Mouse (Mus musculus) WW6 (cell line): Measurements from ENCODE around the gene Sin3a.

ENCODE experiments used
- DNase-seq: peaks from one replicate; pipeline ENCODE4 v3.0.0-alpha.2; 2013; ENCODE audit warnings: low read depth, low spot score

Sin3a gene

DNA sequence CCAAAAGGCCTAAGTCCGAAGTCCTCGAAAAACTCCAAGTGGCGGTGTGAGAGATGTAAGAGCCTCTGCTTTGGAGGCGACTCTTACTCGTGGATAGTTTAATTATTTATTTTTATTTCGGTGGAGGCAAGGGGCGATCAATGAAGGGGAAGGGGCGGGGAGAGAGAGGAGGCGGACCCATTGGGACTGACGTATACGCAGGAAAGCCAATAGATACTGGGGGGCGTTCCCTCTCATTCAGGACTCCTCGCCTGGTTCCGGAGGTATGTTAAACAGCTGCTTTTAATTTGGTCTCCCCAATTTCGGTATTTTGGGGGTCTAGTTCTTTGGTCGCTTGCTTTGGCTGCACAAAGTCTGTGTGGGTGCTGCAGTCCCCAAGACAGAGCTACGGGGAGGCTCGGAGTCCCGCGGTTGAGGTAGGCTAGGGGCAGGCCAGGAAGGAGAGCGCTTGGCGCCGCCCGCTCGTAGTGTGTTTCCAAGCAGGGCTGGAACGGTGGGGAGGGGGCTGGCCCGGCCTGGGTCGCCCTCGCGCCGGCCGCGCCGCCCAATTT lies at the start of gene Sin3a:
Gene Sin3a (plus strand): TSS at position 240 of the 551 bp plus-strand sequence.
- DNase-seq = no peak

DNA sequence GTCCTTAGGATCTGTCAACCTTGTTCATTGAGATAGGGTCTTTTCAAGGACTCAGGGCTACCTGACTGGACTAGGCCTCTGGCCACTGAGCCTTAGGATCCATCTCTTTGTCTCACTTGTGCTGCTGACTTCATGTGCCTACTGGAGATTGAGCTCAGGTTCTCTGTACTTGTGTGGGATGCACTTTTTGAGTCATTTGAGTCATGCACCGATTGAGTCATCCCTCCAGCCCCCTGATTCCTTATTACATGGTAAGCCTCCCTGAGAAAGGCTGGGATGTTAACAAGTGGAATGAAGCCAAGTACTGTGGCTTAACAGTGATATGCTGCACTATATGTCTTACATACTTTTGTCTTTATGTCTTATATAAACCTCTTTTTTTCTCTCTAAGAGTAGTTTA lies 40.1 kb upstream of the Sin3a start:
- no peak for DNase-seq

DNA sequence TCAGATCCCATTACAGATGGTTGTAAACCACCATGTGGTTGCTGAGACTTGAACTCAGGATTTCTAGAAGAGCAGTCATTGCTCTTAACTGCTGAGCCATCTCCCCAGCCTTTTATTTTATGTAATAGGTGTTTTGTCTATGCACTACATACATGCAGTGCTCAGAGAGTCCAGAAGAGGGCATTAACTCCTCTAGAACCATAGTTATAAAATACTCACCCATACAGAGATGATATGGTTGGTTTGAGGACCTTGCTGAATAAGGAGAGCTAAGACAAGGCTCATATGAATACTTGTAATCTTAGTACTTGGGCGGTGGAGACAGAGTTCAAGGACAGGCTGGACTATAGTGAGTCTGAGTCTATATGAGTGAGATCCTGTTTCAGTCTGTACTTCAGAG lies 15.6 kb upstream of the Sin3a start:
- no peak for DNase-seq

DNA sequence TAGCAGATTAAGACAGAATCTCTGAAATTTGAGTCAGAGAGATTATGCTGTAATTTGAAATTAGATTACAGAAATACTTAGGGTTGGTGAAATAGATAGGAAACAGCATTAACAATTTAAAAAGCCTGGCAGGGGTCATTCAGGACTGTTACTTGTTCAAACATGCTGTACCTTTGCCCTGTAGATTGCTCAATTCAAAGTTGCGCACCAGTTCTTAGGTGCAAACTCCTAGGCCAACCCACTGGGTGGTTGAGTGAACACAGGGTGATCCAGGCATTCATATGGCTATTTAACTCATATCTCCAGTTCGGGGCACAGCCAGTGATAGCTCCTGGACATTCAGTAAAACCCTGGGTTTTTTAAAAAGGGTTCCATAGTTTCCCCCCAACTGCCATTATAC lies 7.7 kb upstream of the Sin3a start:
- no peak for DNase-seq

DNA sequence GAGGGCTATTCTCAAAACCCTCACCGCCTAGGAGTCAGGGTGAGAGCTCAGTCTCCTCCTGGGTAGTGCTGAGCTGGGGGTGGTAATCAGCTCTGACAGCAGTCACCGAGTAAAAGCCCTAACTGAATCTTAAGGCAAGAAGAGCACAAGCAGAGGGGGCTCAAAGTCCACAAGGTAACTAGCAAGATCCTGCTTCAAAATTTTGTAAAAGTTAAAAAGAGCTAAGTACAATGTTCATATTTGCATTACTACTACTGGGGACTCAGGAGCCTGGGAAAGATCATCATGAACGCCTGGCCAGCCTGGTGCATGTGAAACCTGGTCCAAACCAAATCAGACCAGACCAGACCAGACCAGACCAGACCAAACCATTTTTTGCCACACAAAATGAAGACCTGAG lies 3.6 kb upstream of the Sin3a start:
- DNase-seq = no peak

DNA sequence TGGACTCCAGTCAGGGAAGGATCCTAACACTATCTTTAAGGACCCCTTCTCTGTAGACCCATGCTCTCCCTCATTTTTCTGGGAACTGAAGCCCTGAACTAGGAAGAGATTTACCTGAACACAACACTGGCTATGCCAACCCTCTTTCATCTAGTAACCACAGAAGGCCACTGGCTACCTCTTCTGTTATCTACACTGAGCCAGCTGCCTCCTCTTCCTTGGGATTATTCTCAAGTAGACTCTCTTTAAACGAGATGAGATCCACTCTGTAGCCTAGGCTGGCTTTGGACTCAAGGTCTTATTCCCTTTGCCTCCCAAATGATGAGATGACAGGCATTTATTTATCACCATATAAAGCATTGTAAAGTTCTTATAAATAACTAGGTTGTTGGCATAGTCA lies 1.6 kb upstream of the Sin3a start:
- no peak for DNase-seq

DNA sequence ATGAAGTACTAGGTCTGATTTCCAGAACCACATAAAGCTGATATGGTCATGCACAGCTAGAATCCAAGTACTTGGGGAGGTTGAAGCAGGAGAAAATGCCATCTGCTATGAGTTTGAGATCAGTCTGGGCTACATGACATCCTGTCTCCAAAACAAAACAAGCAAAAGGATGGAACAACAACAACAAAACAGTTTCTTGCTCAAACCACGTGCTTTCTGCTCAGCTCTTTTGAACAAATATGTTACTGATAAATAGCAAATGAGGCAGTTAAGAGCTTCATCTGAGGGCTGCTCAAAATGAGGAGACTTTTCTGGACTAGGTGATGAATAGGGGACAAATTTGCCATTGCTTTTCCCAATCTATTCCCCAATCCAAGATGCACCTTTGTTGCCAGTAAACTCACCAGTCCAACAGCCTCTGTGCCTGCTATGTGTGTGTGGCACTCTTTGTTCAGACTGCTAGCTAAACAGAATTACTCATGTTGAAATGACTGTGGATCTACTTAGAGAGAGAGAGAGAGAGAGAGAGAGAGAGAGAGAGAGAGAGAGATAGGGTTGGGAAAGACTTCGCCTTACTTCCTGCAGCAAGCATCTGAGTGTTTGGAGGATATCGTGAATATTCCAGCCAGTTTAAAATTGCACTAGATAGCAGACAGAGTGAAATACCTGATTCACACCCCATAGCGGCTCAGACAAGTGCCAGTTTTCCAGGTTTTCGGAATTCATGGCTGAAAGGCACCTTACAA lies 867 bp upstream of the Sin3a start:
- no peak for DNase-seq

DNA sequence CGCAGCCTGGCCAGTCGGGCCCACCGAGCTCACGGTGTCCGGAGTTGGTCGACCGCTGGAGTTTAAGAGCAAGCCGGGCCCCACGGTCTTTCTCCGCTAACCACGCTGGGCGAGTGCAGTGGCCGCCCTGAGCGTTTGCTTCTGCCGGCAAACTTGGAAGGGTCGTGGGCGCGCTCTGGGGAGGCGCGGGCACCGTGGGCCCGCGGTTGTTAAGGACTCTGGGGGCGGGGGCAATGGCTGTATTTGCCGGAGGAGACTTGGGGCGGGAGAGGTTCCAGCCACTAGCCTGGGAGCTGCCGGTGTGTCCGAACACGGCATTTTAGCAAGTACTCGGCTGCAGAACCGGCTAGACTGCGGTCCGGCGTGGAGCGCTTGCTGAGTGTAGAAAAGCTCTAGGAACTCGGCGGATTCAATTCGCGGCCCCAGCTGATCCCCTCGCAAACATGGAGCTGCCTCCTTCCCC lies 717 bp downstream of the Sin3a start:
- DNase-seq = no peak

DNA sequence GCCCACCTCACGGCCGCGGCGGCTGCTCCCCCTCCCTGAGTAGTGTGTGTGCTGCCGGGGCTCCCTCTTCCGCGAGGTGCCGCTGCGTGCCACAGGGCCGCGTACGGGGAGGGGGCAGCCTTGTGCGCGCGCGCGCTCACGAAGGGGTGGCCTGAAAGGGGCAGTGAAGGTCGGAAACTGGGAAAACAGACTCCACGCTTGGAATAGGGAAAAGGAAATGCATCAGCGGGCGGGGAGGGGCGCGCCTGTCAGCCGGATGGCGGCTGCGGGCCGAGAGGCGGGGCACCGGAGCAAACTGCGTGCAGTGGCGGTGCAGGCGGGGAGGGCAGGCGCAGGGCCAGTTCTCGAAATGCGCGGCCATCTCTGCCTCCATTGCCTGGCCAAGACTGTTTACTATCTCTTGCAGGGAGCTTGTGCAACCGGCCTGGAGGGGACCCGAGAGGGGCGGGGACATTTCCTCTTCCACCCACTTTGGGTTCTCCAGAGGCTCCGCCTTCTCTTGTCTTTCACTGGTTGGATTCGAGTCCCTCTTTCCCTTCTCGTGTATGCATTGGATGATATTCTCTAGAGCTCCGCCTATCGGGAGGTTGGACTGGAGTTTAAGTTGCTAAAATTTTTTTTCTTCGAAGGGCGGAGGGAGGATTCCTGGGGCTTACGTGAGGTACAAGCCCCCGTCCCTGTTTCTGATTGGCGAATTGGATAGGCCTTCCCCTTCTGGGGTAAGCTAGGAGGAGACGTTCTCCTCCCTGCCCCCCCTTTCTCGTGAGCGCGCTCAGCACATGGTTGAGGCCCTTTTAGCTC lies 1.3 kb downstream of the Sin3a start:
- DNase-seq = peak; percentile 98

DNA sequence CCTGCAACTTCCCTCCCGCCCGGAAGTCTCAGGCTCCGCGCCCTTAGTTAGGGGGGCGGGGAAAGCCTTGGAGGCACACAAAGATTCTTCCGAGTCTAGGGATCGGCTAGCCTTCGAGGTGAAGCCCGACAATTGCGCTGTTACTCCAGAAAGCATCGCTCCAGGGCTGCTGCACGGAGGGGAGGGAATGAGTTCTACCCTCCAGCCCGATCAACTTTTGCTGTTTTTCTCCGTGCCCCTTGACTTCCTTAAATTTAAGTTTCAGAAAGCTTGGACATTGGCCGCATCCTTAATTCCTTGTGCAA lies 1.9 kb downstream of the Sin3a start:
- no peak for DNase-seq

DNA sequence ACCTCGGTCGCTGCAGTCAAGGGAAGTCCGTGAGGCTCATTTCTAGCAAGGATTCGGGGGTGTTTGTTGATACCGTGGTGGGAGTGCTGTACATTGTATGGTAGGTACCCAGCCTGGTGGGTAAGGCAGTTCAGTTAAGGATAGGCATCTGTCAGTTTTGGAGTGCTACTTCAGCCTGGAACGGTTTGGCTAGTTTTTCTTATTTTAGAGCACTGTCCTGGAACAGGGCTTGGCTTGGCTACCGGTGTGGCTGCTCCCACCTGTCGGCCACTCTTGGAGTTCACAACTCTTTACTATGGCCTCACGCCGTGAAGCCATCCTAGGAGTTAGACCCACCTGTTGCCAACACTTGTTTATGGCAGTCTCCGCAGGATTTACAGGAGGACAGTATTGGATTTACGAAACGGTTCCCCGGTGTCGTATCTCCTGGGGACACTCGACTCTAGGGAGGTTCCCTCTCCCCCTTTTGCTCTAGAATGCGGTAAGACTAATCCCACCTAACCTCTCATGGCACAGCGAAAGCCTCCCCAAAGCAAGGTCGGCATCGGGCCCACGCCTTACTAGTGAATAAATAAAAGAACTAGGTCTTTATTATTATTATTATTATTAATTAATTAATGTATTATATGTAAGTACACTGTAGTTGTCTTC lies 2.5 kb downstream of the Sin3a start:
- no peak for DNase-seq

DNA sequence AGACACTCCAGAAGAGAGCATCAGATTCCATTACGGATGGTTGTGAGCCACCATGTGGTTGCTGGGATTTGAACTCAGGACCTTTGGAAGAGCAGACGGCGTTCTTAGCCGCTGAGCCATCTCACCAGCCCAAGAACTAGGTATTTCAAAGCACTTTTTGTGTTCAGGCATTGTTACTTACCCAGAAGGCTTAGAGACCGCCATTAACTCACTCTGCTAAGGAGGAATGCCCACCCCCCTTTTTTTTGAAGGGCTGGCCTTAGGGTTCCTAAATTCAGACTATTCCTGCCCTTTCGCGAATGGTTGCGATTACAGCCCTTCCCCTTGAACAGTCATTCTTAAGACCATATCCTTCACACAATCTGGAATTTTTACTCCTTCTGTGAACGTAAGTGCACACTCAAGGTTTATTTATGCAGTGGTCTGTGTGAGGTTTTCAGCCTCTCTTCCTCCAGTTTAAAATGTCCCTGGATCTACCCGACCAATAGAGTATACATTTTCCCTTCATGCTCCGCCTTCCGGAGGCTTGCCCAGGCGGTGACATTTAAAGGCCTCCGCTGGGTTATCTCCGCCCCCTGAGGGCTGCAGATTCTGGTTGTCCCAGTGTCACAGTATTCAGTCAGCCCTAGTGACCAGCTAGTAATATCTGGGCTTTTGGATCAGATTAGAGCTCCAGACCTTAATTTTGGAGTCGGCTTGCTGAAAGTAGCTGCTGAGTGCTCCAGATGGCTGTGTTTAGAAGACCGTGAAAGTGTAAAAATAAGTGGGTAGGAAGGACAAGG lies 3.2 kb downstream of the Sin3a start:
- no peak for DNase-seq

DNA sequence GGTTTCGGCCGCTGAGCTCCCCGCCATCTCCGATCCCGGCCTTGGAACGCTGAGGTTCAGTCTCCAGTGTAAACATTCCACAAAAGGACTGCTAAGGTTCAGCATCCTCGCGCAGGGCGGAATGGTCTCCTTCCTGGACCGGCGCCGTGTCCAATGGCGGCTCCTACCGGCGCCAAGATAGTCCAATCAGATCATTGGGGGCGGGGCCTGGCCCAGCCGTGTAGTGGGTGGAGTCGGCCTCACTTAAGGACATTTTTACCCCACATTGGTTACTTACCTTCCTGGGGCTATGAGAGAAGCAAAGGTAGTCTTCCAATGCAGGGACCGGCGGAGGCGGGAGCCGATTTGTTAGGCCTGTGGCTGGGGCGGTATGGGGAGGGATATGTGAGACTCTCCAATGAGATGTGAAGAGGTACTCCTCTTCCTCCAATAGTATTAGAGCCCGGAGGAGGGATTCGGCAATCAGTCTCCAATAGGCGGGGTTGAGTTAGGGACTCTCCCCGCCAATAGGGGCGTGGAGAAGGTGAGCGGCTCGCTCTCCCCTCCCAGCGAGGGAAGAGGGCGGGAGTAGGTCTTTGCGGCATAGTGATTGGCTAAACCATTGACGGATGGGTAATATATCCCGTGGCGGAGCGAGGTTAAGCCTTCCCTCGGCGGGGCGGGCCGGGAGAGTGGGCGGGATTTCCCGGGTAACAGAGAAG lies 4.0 kb downstream of the Sin3a start:
- peak; percentile 96 for DNase-seq

DNA sequence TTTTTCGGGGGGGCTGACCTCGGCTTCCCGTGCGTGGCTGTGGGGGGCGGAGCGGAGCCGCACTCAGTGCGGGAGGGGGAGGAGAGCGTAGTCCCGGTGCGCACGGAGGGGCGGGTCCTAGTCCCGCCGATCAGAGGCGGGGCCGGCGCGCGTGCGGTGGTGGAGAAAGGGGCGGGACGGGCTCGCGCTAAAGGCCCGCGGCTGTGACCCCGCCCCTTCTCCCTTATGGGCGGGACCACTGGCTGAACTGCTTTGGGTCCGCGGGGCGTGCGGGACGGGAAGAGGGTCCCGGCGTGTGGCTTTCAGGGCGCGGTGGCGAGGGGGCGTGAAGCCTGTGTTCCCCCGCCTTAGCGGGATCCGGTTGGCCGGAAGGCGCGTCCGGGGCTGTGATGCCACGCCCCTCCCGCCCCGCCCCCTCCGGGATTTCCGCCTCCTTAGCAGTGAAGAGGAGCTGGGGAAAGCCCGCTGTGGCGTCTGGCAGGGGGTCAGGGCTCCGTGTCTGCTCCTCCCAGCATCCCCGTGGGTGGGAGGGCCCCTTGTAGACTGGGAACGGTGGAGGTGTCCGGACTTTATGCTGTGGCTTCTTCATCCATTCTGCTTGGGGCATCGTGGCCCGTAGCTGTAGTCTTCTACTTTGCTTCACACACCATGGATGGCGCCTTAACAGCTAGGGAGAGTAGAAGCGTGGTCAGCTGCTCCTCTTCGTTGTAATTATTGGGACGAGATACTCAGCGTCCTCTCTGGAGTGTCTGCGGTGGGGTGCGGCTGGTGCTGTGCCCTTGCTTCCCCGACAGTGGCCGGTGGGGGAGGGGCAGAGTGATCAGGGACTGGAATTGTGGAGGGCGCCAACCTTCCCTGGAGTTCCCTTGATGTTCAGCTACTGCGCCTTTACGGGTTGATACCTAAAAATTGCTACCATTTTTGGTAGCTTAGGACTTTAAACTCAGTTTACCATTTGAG lies 5.1 kb downstream of the Sin3a start:
- peak; percentile 81 for DNase-seq

DNA sequence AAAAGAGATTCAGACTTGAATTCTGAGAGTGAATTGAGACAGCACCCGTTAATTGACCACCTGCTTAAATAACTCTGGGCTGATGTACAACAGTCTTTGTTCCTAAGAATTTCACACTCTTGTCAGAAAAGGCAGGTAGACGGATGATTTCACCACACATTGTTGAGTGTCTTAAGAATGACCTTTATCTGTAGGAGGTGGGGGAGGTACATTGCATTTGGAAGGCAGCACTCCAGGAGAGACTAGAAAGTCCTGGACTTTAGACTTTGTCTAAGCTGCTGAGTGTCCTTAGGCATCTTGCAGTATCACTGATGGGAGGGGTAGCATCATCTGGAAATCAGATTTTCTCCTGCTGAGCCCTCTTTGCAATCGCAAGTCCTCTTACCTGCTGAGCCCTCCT lies 10.4 kb downstream of the Sin3a start:
- DNase-seq = no peak

DNA sequence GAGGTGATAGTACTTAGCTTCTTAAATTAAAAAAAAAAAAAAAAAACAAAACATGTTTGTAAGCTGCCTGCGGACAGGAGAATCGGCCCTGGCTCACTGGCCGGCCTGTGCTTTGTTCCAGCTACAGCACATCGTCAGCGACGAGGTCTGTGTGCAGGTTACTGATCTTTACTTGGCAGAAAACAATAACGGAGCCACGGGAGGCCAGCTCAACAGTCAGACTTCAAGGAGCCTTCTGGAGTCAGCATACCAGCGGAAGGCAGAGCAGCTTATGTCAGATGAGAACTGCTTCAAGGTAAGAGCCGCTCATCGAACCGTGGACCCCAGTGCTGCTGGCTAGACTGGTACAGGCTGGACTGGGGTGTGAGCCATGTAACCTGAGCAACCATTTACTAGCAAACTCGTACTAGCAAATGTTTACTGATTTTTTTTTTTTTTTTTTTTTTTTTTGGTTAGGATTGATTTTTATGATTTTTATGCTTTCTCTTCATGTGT lies 45.5 kb downstream of the Sin3a start:
- DNase-seq = no peak

DNA sequence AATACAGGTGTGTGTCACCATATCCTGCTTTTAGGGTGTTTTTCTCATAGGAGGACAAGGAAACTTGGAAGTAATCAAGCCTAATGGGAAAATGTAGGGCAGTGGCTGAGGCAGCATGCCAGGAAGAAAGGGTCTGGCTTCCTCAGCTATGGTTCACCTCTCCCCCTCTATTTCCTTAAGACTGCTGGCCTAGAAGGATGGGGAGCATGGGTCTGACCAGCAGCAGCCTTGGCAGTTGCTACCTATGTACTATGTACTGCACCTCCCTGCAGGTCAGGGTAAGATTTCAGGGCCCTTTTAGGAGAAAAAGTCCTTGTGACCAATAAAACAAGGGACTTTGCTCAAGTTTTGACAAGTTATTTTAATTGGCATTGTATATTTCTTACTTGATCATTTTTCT lies 57.8 kb downstream of the Sin3a start:
- no peak for DNase-seq

DNA sequence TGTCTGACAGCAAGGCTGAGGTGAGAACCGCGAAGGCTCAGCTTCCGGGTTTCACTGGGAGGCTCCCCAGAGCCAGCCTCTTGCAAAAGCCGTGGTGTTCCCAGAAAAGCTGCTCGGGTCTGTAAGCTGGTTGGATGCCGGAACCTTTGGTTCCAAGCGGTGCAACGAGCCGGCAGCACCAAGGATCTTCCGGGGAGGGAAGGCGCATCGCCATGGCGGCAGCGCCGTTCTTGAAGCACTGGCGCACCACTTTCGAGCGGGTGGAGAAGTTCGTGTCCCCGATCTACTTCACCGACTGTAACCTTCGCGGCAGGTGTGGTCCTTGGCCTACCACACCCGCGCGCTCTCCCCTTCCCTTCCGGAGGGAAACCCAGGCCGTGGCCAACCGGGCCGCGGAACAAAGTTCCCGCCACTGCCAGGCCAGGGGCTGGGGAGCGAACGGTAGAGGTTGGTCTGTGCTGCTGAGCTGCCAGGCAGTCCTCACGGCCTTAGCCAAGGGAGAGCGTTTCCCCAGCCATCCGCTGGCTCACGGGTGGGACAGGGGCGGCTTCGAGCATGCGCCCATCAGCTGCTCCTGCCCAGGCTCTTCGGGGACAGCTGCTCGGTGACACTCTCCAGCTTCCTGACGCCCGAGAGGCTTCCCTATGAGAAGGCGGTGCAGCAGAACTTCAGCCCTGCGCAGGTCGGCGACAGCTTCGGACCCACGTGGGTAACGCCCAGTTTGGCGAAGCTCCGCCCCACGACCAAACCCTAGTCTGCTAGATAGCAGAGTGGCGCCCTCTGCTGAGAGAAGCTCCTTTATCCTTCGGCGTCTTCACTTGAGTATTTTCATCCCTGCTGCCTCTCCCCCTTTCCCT lies 59.0 kb downstream of the Sin3a start, which contains the start of gene Man2c1:
Gene Man2c1 (plus strand): TSS at position 114 of the 857 bp plus-strand sequence.
- DNase-seq = peak; percentile 90

DNA sequence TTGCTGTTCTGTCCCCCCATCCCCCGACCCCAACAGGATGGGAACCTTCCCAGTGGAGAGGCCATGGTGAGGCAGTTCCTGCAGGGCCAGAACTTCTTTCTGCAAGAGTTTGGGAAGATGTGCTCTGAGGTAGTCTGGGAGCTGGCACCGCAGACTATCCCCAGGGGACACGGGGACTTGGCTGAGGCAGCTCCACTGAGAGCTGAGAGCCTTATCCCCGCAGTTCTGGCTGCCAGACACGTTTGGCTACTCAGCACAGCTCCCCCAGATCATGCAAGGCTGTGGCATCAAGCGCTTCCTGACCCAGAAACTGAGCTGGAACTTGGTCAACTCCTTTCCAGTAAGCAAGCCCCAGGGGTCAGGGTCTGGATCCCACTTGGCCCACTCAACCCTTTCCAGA lies 65.4 kb downstream of the Sin3a start:
- DNase-seq = no peak
